Mouse (Mus musculus): ENCODE results near the gene Arhgap35. TPM values are rescaled to one million over a fixed set of nuclear protein-coding genes. Genes with fewer than 3 reads are reported as not detected.
A peak's percentile ranks its signal among the peaks of the same experiment; 100 is the strongest.

The Arhgap35 gene
- polyA plus RNA-seq, 1 experiment from 2014 or later: 10.3 TPM

DNA sequence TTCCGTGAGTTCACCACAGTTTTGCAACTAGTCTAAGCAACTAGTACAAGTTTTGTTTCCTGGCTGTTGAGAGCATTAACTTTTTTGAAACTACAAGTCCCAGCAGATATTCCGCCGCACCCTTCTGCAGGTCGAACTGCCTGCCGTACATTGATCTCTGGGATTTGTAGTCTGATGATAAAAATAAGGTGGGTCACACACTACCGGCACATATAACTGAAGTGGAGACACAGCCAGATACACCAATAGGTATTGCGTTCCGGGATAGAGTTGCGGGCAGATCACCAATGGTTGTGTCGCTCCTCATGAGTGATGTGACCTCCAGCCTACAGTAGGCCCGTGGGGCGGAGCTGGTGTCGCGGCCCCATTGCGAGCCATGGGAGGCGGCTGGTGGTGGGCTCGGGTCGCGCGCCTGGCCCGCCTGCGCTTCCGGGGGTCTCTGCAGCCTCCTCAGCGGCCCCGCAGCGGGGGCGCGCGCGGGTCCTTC lies 162.2 kb downstream of the Arhgap35 start, which contains the start of gene Tmem160:
Gene Tmem160 (plus strand): TSS at position 193 of the 487 bp plus-strand sequence.
- WGBS: 1% methylated on average over 30 of the region's 30 CpGs
- peaks cover 7% of the 10 kb centered on the region; the same call in 1 of the 2 replicates for H3K4me1 ChIP-seq (replicated peaks; ENCODE audit: insufficient read depth, low read length)
- H3K36me3 ChIP-seq (ENCODE audit: insufficient read depth, low read length): no peaks in the 10 kb centered on the region
- DNase-seq (ENCODE audit: low spot score): peak; percentile 98
- H3K27ac ChIP-seq: 0 out of 2 replicates have a peak within 1 kb of the TSS, but pooled peaks have one; percentile 25
- no peaks in the 10 kb centered on the region for H3K9me3 ChIP-seq (replicated peaks; ENCODE audit: low read length)
- peak within 1 kb of the TSS; percentile 83 for H3K4me3 ChIP-seq (replicated peaks; ENCODE audit: low read depth, low read length)
- H3K27me3 ChIP-seq (ENCODE audit: insufficient read depth, low read length): no peaks in the 10 kb centered on the region
- peak; percentile 98 for ATAC-seq (replicated peaks; ENCODE audit: low FRiP score, low read depth)
- peak within 1 kb of the TSS; percentile 96 for H3K4me2 ChIP-seq (ENCODE audit: low read length)
- H3K9ac ChIP-seq (ENCODE audit: low read depth, low read length): peak within 1 kb of the TSS; percentile 68
- no peak for TF ChIP-seq CTCF (IDR thresholded peaks at IDR 0.05; ENCODE audit: low read depth)

DNA sequence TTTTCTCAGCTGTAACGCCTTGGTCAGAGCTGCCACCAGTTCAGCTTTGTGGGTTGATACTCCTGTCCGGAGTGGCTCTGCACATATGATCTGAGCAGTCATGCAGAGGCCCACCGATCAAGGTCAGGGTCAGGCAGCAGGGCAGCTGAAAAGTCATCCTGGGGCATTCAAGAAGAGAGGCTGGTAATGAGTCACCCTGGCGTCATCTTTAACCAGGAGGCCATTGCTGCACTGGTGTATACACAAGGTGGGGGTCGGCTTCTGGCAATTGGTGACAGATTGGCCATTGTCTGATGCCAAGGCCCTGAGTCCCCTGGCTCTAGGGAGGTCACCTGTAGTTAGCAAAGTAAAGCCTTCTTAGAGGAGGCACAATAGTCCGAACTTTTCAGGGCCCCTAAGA lies 163.1 kb downstream of the Arhgap35 start:
- WGBS: 87% methylated on average over 6 of the region's 6 CpGs
- no peak overlapping the region for H3K9ac ChIP-seq (ENCODE audit: low read depth, low read length)
- no peak for TF ChIP-seq CTCF (IDR thresholded peaks at IDR 0.05; ENCODE audit: low read depth)
- DNase-seq (ENCODE audit: low spot score) (no peak), ATAC-seq (replicated peaks; ENCODE audit: low FRiP score, low read depth) (no peak)
- H3K9me3 ChIP-seq (replicated peaks; ENCODE audit: low read length): no peaks in the 10 kb centered on the region
- H3K4me3 ChIP-seq (replicated peaks; ENCODE audit: low read depth, low read length): no peak overlapping the region
- H3K27ac ChIP-seq: no peak overlapping the region
- no peak overlapping the region for H3K4me2 ChIP-seq (ENCODE audit: low read length)
- H3K36me3 ChIP-seq (ENCODE audit: insufficient read depth, low read length): no peaks in the 10 kb centered on the region
- H3K27me3 ChIP-seq (ENCODE audit: insufficient read depth, low read length): no peaks in the 10 kb centered on the region
- peaks cover 7% of the 10 kb centered on the region; the same call in 1 of the 2 replicates for H3K4me1 ChIP-seq (replicated peaks; ENCODE audit: insufficient read depth, low read length)

Other genes with a start within 250 kb of the Arhgap35 start
- gene Sae1, start 227.2 kb downstream of the Arhgap35 start, polyA plus RNA-seq (2015; fragmentation: Nextera tagmentation; extraction: Ambion mirVana): 184 and 212 TPM in 2 replicates
- 9.6 and 10.4 TPM in 2 replicates for gene Zc3h4, start 214.1 kb downstream of the Arhgap35 start, polyA plus RNA-seq (2015; fragmentation: Nextera tagmentation; extraction: Ambion mirVana)
- 74.2 and 81.9 TPM in 2 replicates for gene Tmem160, start 162.2 kb downstream of the Arhgap35 start, polyA plus RNA-seq (2015; fragmentation: Nextera tagmentation; extraction: Ambion mirVana)
- 0.33 TPM in 2 replicates for gene Npas1, start 137.3 kb downstream of the Arhgap35 start, polyA plus RNA-seq (2015; fragmentation: Nextera tagmentation; extraction: Ambion mirVana)
- not detected in 2 replicates for gene Ceacam15, start 60.7 kb upstream of the Arhgap35 start, polyA plus RNA-seq (2015; fragmentation: Nextera tagmentation; extraction: Ambion mirVana)
- not detected in 2 replicates for gene Ceacam9, start 106.9 kb upstream of the Arhgap35 start, polyA plus RNA-seq (2015; fragmentation: Nextera tagmentation; extraction: Ambion mirVana)
- 262 and 263 TPM in 2 replicates for gene Ap2s1, start 123.4 kb upstream of the Arhgap35 start, polyA plus RNA-seq (2015; fragmentation: Nextera tagmentation; extraction: Ambion mirVana)
- gene Slc1a5, start 166.3 kb upstream of the Arhgap35 start, polyA plus RNA-seq (2015; fragmentation: Nextera tagmentation; extraction: Ambion mirVana): 49.0 and 55.8 TPM in 2 replicates
- gene Strn4, start 200.9 kb upstream of the Arhgap35 start, polyA plus RNA-seq (2015; fragmentation: Nextera tagmentation; extraction: Ambion mirVana): 65.4 and 71.2 TPM in 2 replicates
- 31.0 and 32.0 TPM in 2 replicates for gene Fkrp, start 201.7 kb upstream of the Arhgap35 start, polyA plus RNA-seq (2015; fragmentation: Nextera tagmentation; extraction: Ambion mirVana)
- 12.8 and 15.1 TPM in 2 replicates for gene Prkd2, start 227.9 kb upstream of the Arhgap35 start, polyA plus RNA-seq (2015; fragmentation: Nextera tagmentation; extraction: Ambion mirVana)

Data from kidney, postnatal 0 days (tissue).